Mouse (Mus musculus): ENCODE results near the gene Vamp2. TPM values are rescaled to one million over a fixed set of nuclear protein-coding genes. Genes with fewer than 3 reads are reported as not detected.

The Vamp2 gene
- polyA plus RNA-seq, 1 experiment from 2014 or later, result 100 TPM

DNA sequence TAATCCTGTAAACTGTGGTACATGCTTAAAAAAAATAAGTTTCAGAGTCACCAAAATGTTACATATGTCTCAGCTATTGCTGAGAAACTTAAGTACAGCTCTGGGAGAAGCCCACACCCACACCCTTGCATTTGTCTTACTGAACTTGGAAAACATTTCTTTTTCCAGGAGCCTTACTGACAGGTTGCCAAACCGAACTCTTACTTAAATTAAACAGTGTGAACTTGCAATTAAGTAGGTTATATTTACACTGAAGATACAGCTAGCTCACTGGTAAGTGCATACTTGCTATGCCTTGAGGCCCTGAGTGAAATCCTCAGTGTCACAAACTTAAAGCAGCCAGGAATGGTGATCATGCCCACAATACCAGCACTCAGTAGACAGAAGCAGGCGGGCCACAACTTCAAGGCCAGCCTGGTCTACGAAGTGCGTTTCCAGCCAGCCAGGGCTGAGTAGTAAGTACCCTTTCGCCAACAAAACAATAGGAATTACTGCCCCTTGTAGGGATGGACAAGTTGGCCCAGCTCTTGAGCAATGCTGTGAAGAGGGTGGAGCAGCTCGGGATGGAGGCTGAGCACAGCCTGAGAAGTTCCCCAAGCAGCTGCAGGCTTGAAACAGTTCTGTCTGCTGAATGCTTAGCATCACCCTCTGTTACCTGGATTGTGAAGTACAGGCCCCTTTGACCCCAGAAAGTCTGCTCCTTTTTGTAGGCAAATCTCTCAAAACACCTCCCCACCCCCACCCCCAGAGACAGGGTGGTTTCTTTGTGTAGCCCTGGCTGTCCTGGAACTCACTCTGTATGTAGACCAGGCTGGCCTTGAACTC is 14.1 kb upstream of the Vamp2 start:
- ATAC-seq (ENCODE audit: insufficient number of reproducible peaks, low FRiP score), result no peak
- H3K4me1 ChIP-seq (replicated peaks), result peaks cover 18% of the 10 kb centered on the region
- WGBS, result 44% methylated on average over 6 of the region's 6 CpGs
- no peak overlapping the region for H3K9ac ChIP-seq
- H3K36me3 ChIP-seq, result no peaks in the 10 kb centered on the region
- no peaks in the 10 kb centered on the region for H3K27me3 ChIP-seq (replicated peaks)
- no peak overlapping the region for H3K4me2 ChIP-seq
- H3K27ac ChIP-seq (ENCODE audit: poor library complexity, severe bottlenecking), result peak overlapping the region; percentile 80; the same call in 1 of the 2 replicates
- H3K4me3 ChIP-seq, result no peak overlapping the region
- no peaks in the 10 kb centered on the region for H3K9me3 ChIP-seq (replicated peaks)

GRCm38 (mm10) chr11:69074776-69075069 is 13.6 kb upstream of the Vamp2 start:
- H3K9me3 ChIP-seq (replicated peaks), result no peaks in the 10 kb centered on the region
- no peak for ATAC-seq (ENCODE audit: insufficient number of reproducible peaks, low FRiP score)
- H3K27me3 ChIP-seq (replicated peaks), result no peaks in the 10 kb centered on the region
- H3K9ac ChIP-seq, result no peak overlapping the region
- no peak overlapping the region for H3K27ac ChIP-seq (ENCODE audit: poor library complexity, severe bottlenecking)
- H3K4me1 ChIP-seq (replicated peaks), result peaks cover 18% of the 10 kb centered on the region
- H3K36me3 ChIP-seq, result no peaks in the 10 kb centered on the region
- H3K4me2 ChIP-seq, result no peak overlapping the region
- 47% methylated on average over 2 of the region's 2 CpGs for WGBS
- H3K4me3 ChIP-seq, result no peak overlapping the region

DNA sequence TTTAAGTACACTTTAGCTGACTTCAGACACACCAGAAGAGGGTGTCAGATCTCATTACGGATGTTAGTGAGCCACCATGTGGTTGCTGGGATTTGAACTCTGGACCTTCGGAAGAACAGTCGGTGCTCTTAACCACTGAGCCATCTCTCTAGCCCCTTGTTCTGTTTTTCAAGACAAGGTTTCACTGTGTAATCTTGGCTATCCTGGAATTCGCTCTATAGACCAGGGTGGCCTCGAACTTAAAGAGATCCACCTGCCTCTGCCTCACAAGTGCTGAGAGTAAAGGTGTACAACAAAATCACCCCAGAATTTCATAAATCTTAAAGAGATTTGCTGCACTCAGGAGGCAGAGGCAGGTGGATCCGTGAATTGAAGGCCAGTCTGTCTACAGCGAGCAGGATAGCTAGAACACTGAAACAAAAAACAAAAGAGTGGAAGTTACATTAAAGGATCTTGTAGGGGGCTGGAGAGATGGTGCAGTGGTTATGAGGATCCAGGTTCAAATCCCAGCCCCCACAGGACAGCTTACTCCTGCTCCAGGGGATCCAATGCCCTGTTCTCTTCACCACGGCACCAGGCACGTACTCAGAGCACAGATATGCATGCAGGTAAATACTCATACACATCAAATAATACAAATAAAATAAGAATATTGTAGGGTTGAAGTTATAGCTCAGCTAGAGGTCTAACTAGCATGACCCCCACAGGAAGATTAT is 12.4 kb upstream of the Vamp2 start:
- no peak overlapping the region for H3K27ac ChIP-seq (ENCODE audit: poor library complexity, severe bottlenecking)
- no peaks in the 10 kb centered on the region for H3K36me3 ChIP-seq
- peaks cover 14% of the 10 kb centered on the region for H3K4me1 ChIP-seq (replicated peaks)
- no peaks in the 10 kb centered on the region for H3K9me3 ChIP-seq (replicated peaks)
- no peak overlapping the region for H3K4me3 ChIP-seq
- H3K9ac ChIP-seq, result no peak overlapping the region
- H3K27me3 ChIP-seq (replicated peaks), result no peaks in the 10 kb centered on the region
- no peak for ATAC-seq (ENCODE audit: insufficient number of reproducible peaks, low FRiP score)
- H3K4me2 ChIP-seq, result no peak overlapping the region
- 55% methylated on average over 9 of the region's 9 CpGs for WGBS

DNA sequence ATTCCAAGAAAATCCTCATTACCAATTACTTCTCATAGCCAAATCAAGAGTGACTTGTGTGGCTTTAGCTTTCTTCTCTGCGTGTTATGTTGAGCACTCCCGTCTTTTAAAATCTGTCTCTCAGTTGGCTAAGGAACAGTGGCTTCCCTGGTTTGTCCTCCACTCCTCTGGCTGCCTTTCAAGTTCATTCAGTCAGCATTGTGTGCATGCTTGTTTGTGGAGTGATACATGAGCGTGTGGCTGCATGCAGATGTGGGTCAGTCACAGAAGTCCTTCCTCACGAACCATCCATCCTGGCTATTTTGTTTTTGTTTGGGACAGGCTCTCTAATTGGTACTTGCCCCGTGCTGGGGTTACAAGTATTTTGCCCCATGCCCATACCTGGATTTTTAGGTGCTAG is 11.7 kb upstream of the Vamp2 start:
- Histone ChIP-seq H3K9ac (no peak overlapping the region), H3K27me3 (replicated peaks) (no peaks in the 10 kb centered on the region), H3K4me1 (replicated peaks) (peaks cover 7% of the 10 kb centered on the region), H3K4me3 (no peak overlapping the region), H3K36me3 (no peaks in the 10 kb centered on the region), H3K27ac (ENCODE audit: poor library complexity, severe bottlenecking) (no peak overlapping the region), H3K4me2 (no peak overlapping the region), H3K9me3 (replicated peaks) (no peaks in the 10 kb centered on the region)
- no peak for ATAC-seq (ENCODE audit: insufficient number of reproducible peaks, low FRiP score)
- 78% methylated on average over 5 of the region's 5 CpGs for WGBS

DNA sequence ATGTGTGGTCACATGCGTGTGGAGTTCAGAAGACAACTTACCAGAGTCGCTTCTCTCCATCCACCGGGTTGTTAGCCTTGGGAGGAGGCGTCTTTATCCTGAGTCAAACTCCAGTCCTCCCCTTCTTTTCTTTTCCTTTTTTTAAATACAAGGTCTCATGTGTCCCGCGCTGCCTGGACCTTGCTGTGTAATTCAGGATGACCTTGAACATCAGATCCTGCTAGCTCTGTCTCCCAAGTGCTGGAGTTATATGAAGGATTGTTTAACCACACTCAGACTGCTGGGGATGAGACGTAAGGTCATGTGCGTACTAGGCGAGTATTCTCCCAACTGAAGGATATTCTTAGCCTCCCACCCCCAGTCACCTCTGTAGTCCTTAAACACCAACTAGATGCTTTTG is 11.0 kb upstream of the Vamp2 start:
- WGBS, result 73% methylated on average over 9 of the region's 9 CpGs
- no peak overlapping the region for H3K4me3 ChIP-seq
- peaks cover 4% of the 10 kb centered on the region for H3K4me1 ChIP-seq (replicated peaks)
- no peak for ATAC-seq (ENCODE audit: insufficient number of reproducible peaks, low FRiP score)
- H3K27me3 ChIP-seq (replicated peaks), result no peaks in the 10 kb centered on the region
- no peak overlapping the region for H3K27ac ChIP-seq (ENCODE audit: poor library complexity, severe bottlenecking)
- H3K9me3 ChIP-seq (replicated peaks), result no peaks in the 10 kb centered on the region
- H3K36me3 ChIP-seq, result no peaks in the 10 kb centered on the region
- no peak overlapping the region for H3K9ac ChIP-seq
- no peak overlapping the region for H3K4me2 ChIP-seq

- Histone ChIP-seq H3K4me1 (replicated peaks) (no peaks in the 10 kb centered on the region), H3K9ac (no peak overlapping the region), H3K27me3 (replicated peaks) (no peaks in the 10 kb centered on the region), H3K36me3 (no peaks in the 10 kb centered on the region), H3K27ac (ENCODE audit: poor library complexity, severe bottlenecking) (no peak overlapping the region), H3K4me2 (no peak overlapping the region), H3K4me3 (no peak overlapping the region), H3K9me3 (replicated peaks) (no peaks in the 10 kb centered on the region)
- 71% methylated on average over 6 of the region's 6 CpGs for WGBS
- ATAC-seq (ENCODE audit: insufficient number of reproducible peaks, low FRiP score), result no peak
Measured at GRCm38 (mm10) chr11:69078041-69078440, 10.2 kb upstream of the Vamp2 start.

- Histone ChIP-seq H3K27me3 (replicated peaks) (no peaks in the 10 kb centered on the region), H3K4me2 (no peak overlapping the region), H3K27ac (ENCODE audit: poor library complexity, severe bottlenecking) (no peak overlapping the region), H3K4me1 (replicated peaks) (no peaks in the 10 kb centered on the region), H3K36me3 (no peaks in the 10 kb centered on the region), H3K9me3 (replicated peaks) (no peaks in the 10 kb centered on the region), H3K4me3 (no peak overlapping the region), H3K9ac (no peak overlapping the region)
- 57% methylated on average over 5 of the region's 5 CpGs for WGBS
- ATAC-seq (ENCODE audit: insufficient number of reproducible peaks, low FRiP score), result no peak
Measured at GRCm38 (mm10) chr11:69078805-69079438, 9.4 kb upstream of the Vamp2 start.

GRCm38 (mm10) chr11:69080102-69080854 is 8.0 kb upstream of the Vamp2 start:
- no peak overlapping the region for H3K27ac ChIP-seq (ENCODE audit: poor library complexity, severe bottlenecking)
- H3K4me2 ChIP-seq, result no peak overlapping the region
- 78% methylated on average over 15 of the region's 15 CpGs for WGBS
- no peaks in the 10 kb centered on the region for H3K27me3 ChIP-seq (replicated peaks)
- H3K9me3 ChIP-seq (replicated peaks), result no peaks in the 10 kb centered on the region
- no peaks in the 10 kb centered on the region for H3K4me1 ChIP-seq (replicated peaks)
- H3K9ac ChIP-seq, result no peak overlapping the region
- no peak overlapping the region for H3K4me3 ChIP-seq
- no peak for ATAC-seq (ENCODE audit: insufficient number of reproducible peaks, low FRiP score)
- H3K36me3 ChIP-seq, result no peaks in the 10 kb centered on the region

DNA sequence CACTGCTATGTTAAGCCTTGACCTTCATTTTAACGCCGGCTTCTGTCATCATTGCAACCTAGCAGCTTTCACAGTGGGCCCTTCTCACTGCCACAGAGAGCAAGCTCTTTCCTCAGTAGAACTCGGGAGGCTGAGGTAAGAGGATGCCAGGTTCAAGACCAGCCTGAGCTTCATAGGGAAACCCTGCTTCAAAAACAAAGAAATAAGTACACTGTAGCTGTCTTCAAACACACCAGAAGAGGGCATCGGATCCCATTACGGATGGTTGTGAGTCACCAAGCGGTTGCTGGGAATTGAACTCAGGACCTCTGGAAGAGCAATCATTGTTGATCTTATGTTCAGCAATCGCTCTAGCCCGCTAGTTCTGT is 7.5 kb upstream of the Vamp2 start:
- Histone ChIP-seq H3K27ac (ENCODE audit: poor library complexity, severe bottlenecking) (no peak overlapping the region), H3K27me3 (replicated peaks) (no peaks in the 10 kb centered on the region), H3K36me3 (no peaks in the 10 kb centered on the region), H3K4me2 (no peak overlapping the region), H3K4me3 (no peak overlapping the region), H3K9me3 (replicated peaks) (no peaks in the 10 kb centered on the region), H3K9ac (no peak overlapping the region), H3K4me1 (replicated peaks) (no peaks in the 10 kb centered on the region)
- no peak for ATAC-seq (ENCODE audit: insufficient number of reproducible peaks, low FRiP score)
- WGBS, result 83% methylated on average over 8 of the region's 8 CpGs

- no peak overlapping the region for H3K9ac ChIP-seq
- no peaks in the 10 kb centered on the region for H3K27me3 ChIP-seq (replicated peaks)
- no peak overlapping the region for H3K4me3 ChIP-seq
- no peak overlapping the region for H3K27ac ChIP-seq (ENCODE audit: poor library complexity, severe bottlenecking)
- H3K36me3 ChIP-seq, result no peaks in the 10 kb centered on the region
- ATAC-seq (ENCODE audit: insufficient number of reproducible peaks, low FRiP score), result no peak
- WGBS, result 85% methylated on average over 7 of the region's 7 CpGs
- H3K4me1 ChIP-seq (replicated peaks), result peaks cover 6% of the 10 kb centered on the region
- H3K4me2 ChIP-seq, result no peak overlapping the region
- no peaks in the 10 kb centered on the region for H3K9me3 ChIP-seq (replicated peaks)
Measured at GRCm38 (mm10) chr11:69081613-69082012, 6.7 kb upstream of the Vamp2 start.

DNA sequence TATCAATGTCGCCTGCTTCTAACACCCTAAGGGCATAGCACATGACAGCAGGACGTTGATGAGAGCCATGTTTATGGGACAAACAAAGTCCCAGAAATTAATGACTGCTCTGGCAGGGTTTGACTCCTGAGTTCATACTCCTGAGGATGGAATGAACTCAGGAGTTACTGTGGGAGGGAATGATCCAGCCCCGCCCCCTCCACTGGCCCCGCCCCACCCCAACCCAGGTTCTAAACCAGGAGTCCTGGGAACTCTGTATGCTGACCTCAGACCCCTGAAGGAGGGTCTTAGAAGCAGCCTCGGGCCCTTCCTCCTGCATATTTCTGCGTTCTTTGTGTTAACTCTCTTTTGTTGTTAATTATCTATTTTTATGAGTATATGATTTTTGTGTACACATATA is 2.7 kb upstream of the Vamp2 start:
- ATAC-seq (ENCODE audit: insufficient number of reproducible peaks, low FRiP score), result no peak
- Histone ChIP-seq H3K9me3 (replicated peaks) (no peaks in the 10 kb centered on the region), H3K27ac (ENCODE audit: poor library complexity, severe bottlenecking) (no peak overlapping the region), H3K4me3 (no peak overlapping the region), H3K27me3 (replicated peaks) (no peaks in the 10 kb centered on the region), H3K9ac (no peak overlapping the region), H3K4me1 (replicated peaks) (peaks cover 36% of the 10 kb centered on the region), H3K4me2 (no peak overlapping the region), H3K36me3 (peaks cover 11% of the 10 kb centered on the region)
- 77% methylated on average over 6 of the region's 6 CpGs for WGBS
